Mouse (Mus musculus): ENCODE data around the gene Tmem54. TPM values are rescaled to one million over a fixed set of nuclear protein-coding genes. Genes with fewer than 3 reads are reported as not detected.

Gene Tmem54
- polyA plus RNA-seq, 1 experiment from 2014 or later, result 1.5 TPM

DNA sequence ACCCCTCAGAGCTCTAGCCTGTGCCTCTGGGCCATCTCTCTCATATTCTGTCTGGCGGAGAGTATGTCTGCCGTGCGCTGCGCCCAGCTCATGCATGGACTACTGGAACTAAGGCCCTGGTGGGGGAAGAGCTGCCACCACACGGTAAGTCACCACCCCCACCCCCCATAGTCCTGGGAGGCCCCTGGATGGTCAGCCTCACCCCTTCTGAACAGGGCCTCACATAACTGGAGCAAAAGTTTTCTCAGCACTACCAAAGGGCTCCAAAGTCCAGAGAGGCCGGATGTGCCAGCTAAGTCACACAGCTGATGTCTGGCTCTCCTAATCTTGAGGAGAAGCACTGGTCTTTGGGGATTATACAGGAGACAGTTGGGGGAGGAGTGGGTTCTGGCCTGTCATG, 5.5 kb downstream of the Tmem54 start:
- no peak overlapping the region for H3K4me3 ChIP-seq (ENCODE audit: low read depth, low read length)
- H3K4me2 ChIP-seq (ENCODE audit: low read depth), result no peak overlapping the region
- H3K4me1 ChIP-seq (ENCODE audit: control insufficient read depth, insufficient read depth, low read length), result peaks cover 7% of the 10 kb centered on the region; the same call in 1 of the 2 replicates
- DNase-seq (ENCODE audit: low spot score) (no peak), ATAC-seq (ENCODE audit: insufficient read depth, low FRiP score, low TSS enrichment) (no peak)
- 92% methylated on average over 6 of the region's 6 CpGs for WGBS
- peaks cover 3% of the 10 kb centered on the region for H3K27me3 ChIP-seq (ENCODE audit: control insufficient read depth, insufficient read depth, low read length)
- H3K9ac ChIP-seq (ENCODE audit: low read length), result no peak overlapping the region
- H3K27ac ChIP-seq (ENCODE audit: low read depth, low read length), result no peak overlapping the region
- no peaks in the 10 kb centered on the region for H3K36me3 ChIP-seq (ENCODE audit: control insufficient read depth, insufficient read depth, low read length)
- H3K9me3 ChIP-seq (ENCODE audit: control insufficient read depth, low read length), result no peaks in the 10 kb centered on the region

DNA sequence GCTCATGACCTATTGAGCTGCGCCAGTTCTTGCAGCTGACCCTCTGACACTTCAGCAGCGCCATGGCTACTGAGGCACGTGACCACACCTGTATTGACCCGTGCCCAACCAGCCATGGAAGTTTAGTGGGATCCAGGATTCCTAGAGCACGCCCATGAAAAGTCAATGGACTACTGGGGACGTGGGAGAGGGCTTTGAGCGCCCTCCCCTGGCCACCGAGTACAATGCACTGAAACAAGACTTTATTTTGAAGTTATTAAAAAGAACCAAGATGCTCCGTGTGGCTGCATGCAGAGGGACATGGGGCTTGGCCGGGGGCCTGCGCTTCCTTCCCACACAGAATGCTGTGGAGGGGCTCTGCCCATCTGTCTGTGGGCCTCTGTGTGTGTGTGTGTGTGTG, 6.0 kb downstream of the Tmem54 start:
- H3K4me1 ChIP-seq (ENCODE audit: control insufficient read depth, insufficient read depth, low read length), result peaks cover 7% of the 10 kb centered on the region; the same call in 1 of the 2 replicates
- no peaks in the 10 kb centered on the region for H3K36me3 ChIP-seq (ENCODE audit: control insufficient read depth, insufficient read depth, low read length)
- no peak for ATAC-seq (ENCODE audit: insufficient read depth, low FRiP score, low TSS enrichment)
- 67% methylated on average over 11 of the region's 11 CpGs for WGBS
- no peaks in the 10 kb centered on the region for H3K27me3 ChIP-seq (ENCODE audit: control insufficient read depth, insufficient read depth, low read length)
- no peak overlapping the region for H3K4me2 ChIP-seq (ENCODE audit: low read depth)
- no peak for DNase-seq (ENCODE audit: low spot score)
- no peak overlapping the region for H3K27ac ChIP-seq (ENCODE audit: low read depth, low read length)
- no peak overlapping the region for H3K4me3 ChIP-seq (ENCODE audit: low read depth, low read length)
- no peak overlapping the region for H3K9ac ChIP-seq (ENCODE audit: low read length)
- H3K9me3 ChIP-seq (ENCODE audit: control insufficient read depth, low read length), result no peaks in the 10 kb centered on the region

DNA sequence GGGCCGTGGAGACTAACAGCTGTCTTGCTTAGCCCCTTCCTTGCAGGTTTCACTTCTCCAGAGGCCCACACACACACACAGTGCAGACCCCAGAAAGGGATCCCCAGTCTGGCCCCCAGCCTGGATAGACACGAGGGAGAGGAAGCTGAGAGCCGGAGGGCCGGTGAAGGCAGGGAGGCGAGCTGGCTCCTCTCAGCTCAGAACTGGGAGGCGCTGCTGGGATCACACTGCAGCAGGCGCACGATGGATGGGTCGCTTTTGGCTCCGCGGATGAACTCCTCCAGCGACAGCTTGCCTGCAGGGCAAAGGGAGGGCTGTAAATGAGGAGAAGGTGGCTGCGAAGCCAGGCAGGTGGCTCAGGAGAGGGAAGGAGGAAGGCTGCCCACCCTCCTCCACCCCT, 6.9 kb downstream of the Tmem54 start:
- peaks cover 7% of the 10 kb centered on the region; the same call in 1 of the 2 replicates for H3K4me1 ChIP-seq (ENCODE audit: control insufficient read depth, insufficient read depth, low read length)
- no peak overlapping the region for H3K27ac ChIP-seq (ENCODE audit: low read depth, low read length)
- WGBS, result 58% methylated on average over 11 of the region's 13 CpGs
- DNase-seq (ENCODE audit: low spot score) (peak; percentile 40), ATAC-seq (ENCODE audit: insufficient read depth, low FRiP score, low TSS enrichment) (no peak)
- no peaks in the 10 kb centered on the region for H3K9me3 ChIP-seq (ENCODE audit: control insufficient read depth, low read length)
- H3K36me3 ChIP-seq (ENCODE audit: control insufficient read depth, insufficient read depth, low read length), result no peaks in the 10 kb centered on the region
- no peak overlapping the region for H3K9ac ChIP-seq (ENCODE audit: low read length)
- no peak overlapping the region for H3K4me2 ChIP-seq (ENCODE audit: low read depth)
- H3K27me3 ChIP-seq (ENCODE audit: control insufficient read depth, insufficient read depth, low read length), result no peaks in the 10 kb centered on the region
- H3K4me3 ChIP-seq (ENCODE audit: low read depth, low read length), result no peak overlapping the region

DNA sequence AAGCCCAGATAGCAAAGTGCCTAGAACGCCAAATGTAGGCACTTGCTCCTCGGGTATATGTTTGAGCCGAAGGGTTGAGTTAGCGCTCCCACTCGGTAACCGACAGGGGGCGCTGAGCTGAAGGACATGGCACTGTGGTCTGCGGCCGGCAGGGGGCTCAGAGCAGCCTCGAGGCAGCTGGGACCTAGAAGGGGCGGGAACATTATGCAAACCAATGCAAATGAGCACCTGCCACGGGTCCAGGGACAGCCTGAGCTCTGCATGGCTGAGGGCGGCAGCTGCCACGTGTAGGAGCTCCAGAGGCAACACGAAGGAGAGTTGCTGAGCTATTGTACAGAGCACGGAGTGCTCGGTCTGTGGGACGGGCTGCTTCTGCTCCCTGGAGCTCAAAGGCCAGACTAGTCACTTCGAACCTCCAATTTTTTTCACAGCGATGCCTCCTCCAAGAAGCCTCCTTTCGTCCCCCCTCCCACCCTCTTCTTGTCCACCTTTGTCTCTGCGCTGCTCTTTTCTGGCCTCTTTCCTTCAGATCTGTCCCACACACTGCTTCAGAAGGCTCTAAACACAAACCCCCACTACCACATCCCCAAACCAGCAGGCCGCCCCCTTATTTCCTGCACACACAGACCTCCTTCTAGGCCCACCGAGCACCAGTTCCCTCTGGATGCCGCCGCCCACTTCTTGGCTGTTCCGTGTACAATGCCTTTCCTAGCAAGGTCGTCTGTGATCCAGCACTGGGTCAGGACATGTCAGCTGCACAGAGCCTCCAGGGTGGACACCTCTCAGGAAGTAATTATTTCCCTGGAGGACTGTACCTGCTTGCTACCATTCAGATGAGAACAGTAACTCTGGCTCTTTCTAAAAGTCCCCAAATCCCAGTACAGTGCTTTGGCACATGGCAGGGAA, 8.0 kb downstream of the Tmem54 start:
- H3K9me3 ChIP-seq (ENCODE audit: control insufficient read depth, low read length), result no peaks in the 10 kb centered on the region
- DNase-seq (ENCODE audit: low spot score), result peak; percentile 91
- ATAC-seq (ENCODE audit: insufficient read depth, low FRiP score, low TSS enrichment), result peak; percentile 83
- WGBS, result 35% methylated on average over 28 of the region's 28 CpGs
- H3K27ac ChIP-seq (ENCODE audit: low read depth, low read length), result no peak overlapping the region
- H3K9ac ChIP-seq (ENCODE audit: low read length), result no peak overlapping the region
- no peak overlapping the region for H3K4me3 ChIP-seq (ENCODE audit: low read depth, low read length)
- no peaks in the 10 kb centered on the region for H3K27me3 ChIP-seq (ENCODE audit: control insufficient read depth, insufficient read depth, low read length)
- H3K4me2 ChIP-seq (ENCODE audit: low read depth), result no peak overlapping the region
- peaks cover 7% of the 10 kb centered on the region; the same call in 1 of the 2 replicates for H3K4me1 ChIP-seq (ENCODE audit: control insufficient read depth, insufficient read depth, low read length)
- H3K36me3 ChIP-seq (ENCODE audit: control insufficient read depth, insufficient read depth, low read length), result no peaks in the 10 kb centered on the region

DNA sequence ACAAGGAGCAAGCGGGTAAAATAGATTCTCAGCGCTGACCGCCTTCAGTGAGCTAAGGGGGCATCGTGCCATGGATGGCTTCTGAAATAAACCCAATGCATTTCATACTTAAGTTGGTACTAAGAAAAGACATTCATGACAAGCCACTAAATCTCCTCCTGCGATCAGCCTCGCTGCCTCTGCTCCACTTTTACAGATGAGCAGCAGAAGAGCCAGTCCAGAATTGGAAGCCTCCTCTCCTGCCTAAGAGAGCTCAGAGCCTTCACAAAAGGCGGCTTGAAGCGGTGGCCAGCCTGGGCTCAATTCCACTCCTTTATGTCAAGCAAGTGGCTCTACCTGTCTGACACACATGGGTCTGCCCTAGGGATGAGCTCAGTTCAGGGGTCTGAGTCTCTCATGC, 11.4 kb downstream of the Tmem54 start:
- Histone ChIP-seq H3K27ac (ENCODE audit: low read depth, low read length) (no peak overlapping the region), H3K9ac (ENCODE audit: low read length) (no peak overlapping the region), H3K4me1 (ENCODE audit: control insufficient read depth, insufficient read depth, low read length) (peaks cover 14% of the 10 kb centered on the region; the same call in 1 of the 2 replicates), H3K27me3 (ENCODE audit: control insufficient read depth, insufficient read depth, low read length) (peaks cover 26% of the 10 kb centered on the region), H3K4me3 (ENCODE audit: low read depth, low read length) (no peak overlapping the region), H3K4me2 (ENCODE audit: low read depth) (no peak overlapping the region), H3K36me3 (ENCODE audit: control insufficient read depth, insufficient read depth, low read length) (no peaks in the 10 kb centered on the region), H3K9me3 (ENCODE audit: control insufficient read depth, low read length) (no peaks in the 10 kb centered on the region)
- whole genome bisulfite sequencing, result 86% methylated on average over 8 of the region's 8 CpGs
- ATAC-seq (ENCODE audit: insufficient read depth, low FRiP score, low TSS enrichment), result no peak
- no peak for DNase-seq (ENCODE audit: low spot score)

DNA sequence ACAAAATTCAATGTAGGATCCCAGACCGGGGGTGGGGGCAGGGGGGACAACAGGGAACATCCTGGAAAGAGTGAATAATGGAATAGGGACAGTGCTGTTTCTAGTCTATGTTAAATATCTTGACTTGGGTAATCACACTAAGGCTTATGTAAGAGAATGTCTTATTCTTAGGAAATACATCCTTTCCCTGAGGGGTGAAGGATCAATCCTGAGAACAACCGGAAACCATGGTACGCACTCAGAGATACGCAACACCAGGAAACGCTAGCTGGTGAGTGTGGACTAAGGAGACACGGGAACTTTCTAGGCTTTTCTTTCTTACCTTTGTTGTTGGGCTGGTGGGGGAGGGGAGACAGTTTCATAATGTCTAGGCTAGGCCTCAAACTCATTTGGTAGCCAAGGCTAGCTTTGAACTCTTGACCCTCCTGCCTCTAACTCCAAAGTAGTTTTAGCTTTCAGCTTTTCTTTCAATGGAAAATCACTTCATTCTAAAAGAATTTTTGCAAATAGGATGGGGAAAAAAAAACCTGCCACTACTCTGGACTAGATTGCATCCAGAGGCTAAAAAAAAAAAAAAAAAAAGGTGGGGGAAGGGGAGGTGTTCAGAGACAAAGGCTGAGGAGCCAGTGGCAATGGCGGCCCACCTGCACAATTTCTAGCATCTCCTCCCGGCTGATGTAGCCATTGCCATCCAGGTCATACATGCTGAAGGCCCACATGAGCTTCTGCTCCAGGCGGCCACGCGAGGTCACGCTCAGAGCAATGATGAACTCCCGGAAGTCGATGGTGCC, 12.6 kb downstream of the Tmem54 start:
- Histone ChIP-seq H3K4me3 (ENCODE audit: low read depth, low read length) (no peak overlapping the region), H3K4me2 (ENCODE audit: low read depth) (no peak overlapping the region), H3K9me3 (ENCODE audit: control insufficient read depth, low read length) (no peaks in the 10 kb centered on the region), H3K4me1 (ENCODE audit: control insufficient read depth, insufficient read depth, low read length) (peaks cover 14% of the 10 kb centered on the region; the same call in 1 of the 2 replicates), H3K27me3 (ENCODE audit: control insufficient read depth, insufficient read depth, low read length) (peaks cover 31% of the 10 kb centered on the region), H3K36me3 (ENCODE audit: control insufficient read depth, insufficient read depth, low read length) (no peaks in the 10 kb centered on the region), H3K9ac (ENCODE audit: low read length) (no peak overlapping the region), H3K27ac (ENCODE audit: low read depth, low read length) (no peak overlapping the region)
- ATAC-seq (ENCODE audit: insufficient read depth, low FRiP score, low TSS enrichment), result no peak
- no peak for DNase-seq (ENCODE audit: low spot score)
- WGBS, result 91% methylated on average over 14 of the region's 14 CpGs

DNA sequence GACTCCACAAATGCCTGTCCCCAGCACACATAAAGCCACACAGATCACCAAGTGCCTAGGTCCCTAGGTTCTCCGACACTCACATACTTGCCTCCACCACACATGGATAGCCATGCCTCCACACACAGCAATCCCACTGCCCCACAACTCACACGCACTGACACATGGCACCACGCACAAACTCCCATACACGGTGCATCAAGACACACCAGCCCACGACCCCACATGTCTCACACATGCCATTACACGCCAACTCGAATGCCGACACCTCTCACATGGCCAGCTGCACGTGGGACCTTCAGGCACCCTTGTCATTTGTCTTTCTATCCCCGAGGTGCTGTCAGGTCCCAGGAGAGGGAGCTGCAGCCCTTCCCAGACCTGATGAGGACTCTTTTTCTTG, 14.4 kb downstream of the Tmem54 start:
- Histone ChIP-seq H3K4me1 (ENCODE audit: control insufficient read depth, insufficient read depth, low read length) (peaks cover 11% of the 10 kb centered on the region), H3K4me3 (ENCODE audit: low read depth, low read length) (no peak overlapping the region), H3K27ac (ENCODE audit: low read depth, low read length) (no peak overlapping the region), H3K9ac (ENCODE audit: low read length) (no peak overlapping the region), H3K27me3 (ENCODE audit: control insufficient read depth, insufficient read depth, low read length) (peaks cover 34% of the 10 kb centered on the region), H3K9me3 (ENCODE audit: control insufficient read depth, low read length) (no peaks in the 10 kb centered on the region), H3K36me3 (ENCODE audit: control insufficient read depth, insufficient read depth, low read length) (no peaks in the 10 kb centered on the region), H3K4me2 (ENCODE audit: low read depth) (no peak overlapping the region)
- DNase-seq (ENCODE audit: low spot score), result no peak
- WGBS, result 79% methylated on average over 10 of the region's 10 CpGs
- ATAC-seq (ENCODE audit: insufficient read depth, low FRiP score, low TSS enrichment), result no peak

DNA sequence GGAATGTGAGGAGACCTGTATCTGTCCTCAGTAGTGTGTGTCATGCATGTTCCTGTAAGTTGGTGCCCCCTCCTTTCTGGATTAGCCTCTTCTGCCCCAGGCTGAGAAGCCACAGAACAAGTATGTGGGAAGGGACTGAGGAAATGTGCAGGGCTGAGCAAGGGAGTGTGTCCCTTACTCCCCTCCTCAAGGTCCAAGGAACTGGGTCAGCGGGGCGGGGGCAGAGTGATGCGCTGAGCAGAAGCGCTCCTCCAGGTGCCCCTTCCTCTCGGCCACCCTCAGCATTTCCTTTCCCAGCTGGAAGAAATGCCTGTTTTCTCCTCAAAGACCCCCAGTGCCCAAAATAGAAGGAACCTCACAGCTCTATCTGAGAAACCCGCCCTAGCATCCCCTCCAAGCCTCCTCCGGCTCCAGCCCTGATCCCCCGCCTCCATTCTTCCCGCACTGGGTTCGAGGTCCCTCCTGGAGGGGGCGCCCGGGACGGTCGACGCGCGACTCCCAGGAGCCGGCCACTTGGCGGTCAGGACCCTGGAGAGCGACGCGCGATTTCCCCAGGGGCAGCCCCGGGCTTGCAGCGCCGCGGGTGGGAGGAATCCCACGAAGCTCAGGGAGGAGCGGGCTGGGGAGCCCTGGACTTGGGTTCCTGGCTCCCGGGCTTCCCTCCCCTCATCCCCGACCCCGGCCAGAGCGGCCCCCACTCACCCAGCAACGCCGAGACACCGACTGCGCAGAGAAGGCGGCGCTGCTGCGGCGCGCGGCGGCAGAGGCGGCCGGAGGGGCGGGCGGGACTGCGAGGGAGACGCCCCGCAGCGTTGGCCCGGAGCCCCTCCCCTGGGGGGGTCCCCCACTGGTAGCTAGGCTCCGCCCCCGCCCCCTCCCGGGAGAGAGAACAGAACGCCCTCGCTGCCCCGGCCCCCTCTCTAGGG, 15.4 kb downstream of the Tmem54 start:
- Histone ChIP-seq H3K27me3 (ENCODE audit: control insufficient read depth, insufficient read depth, low read length) (peaks cover 34% of the 10 kb centered on the region), H3K36me3 (ENCODE audit: control insufficient read depth, insufficient read depth, low read length) (no peaks in the 10 kb centered on the region), H3K4me2 (ENCODE audit: low read depth) (peak overlapping the region; percentile 87), H3K4me3 (ENCODE audit: low read depth, low read length) (peak overlapping the region; percentile 42), H3K9ac (ENCODE audit: low read length) (peak overlapping the region; percentile 53), H3K4me1 (ENCODE audit: control insufficient read depth, insufficient read depth, low read length) (peaks cover 15% of the 10 kb centered on the region), H3K9me3 (ENCODE audit: control insufficient read depth, low read length) (no peaks in the 10 kb centered on the region), H3K27ac (ENCODE audit: low read depth, low read length) (no peak overlapping the region)
- DNase-seq (ENCODE audit: low spot score) (peak; percentile 78), ATAC-seq (ENCODE audit: insufficient read depth, low FRiP score, low TSS enrichment) (peak; percentile 51; the same call in 1 of the 2 replicates)
- under 1% methylated on average over 37 of the region's 59 CpGs for WGBS

Measured in neural tube, embryonic 11.5 days (tissue).